8 mouse cellular contexts compared by ENCODE assay signal in genomic region chrX:21293666-21294065, GRCm38 (mm10).
DNase-seq lines count a peak whose midpoint lies in the region; ATAC-seq and TF ChIP-seq lines count a peak whose summit lies in the region.
"Had no signal": no experiment of that assay in that cellular context is flagged by ENCODE, and none has a peak within 500 bp of the region (broad histone marks: within the 10 kb centered on the region; RNA-seq: fewer than 3 reads in every experiment).

No protein-coding gene starts in this region.

- H3K4me1 ChIP-seq in kidney, adult 2 months (ENCODE audit: control insufficient read depth, insufficient read depth, low read length), result no peaks in the 10 kb centered on the region
- no peaks in the 10 kb centered on the region for H3K4me1 ChIP-seq in kidney, embryonic 14.5 days (ENCODE audit: control insufficient read depth, insufficient read depth, low read length)
- no peaks in the 10 kb centered on the region for H3K4me1 ChIP-seq in ES-Bruce4 (ENCODE audit: control insufficient read depth, insufficient read depth, low read length)
- no peaks in the 10 kb centered on the region for H3K4me1 ChIP-seq in cortical plate, adult 2 months (ENCODE audit: control insufficient read depth, insufficient read depth, low read length)
- H3K4me1 ChIP-seq in limb, embryonic 11.5 days (ENCODE audit: control insufficient read depth, insufficient read depth, low read length), result no peaks in the 10 kb centered on the region
- H3K4me1 ChIP-seq: limb, embryonic 15.5 days had no signal

- ATAC-seq in kidney, embryonic 14.5 days (ENCODE audit: low FRiP score, low TSS enrichment), result no peak
- no peak for ATAC-seq in Patski
- ATAC-seq in limb, embryonic 11.5 days (ENCODE audit: insufficient number of reproducible peaks, low FRiP score, low TSS enrichment, low read depth), result no peak

- 15% methylated on average over 5 of the region's 5 CpGs for WGBS in kidney, adult 2 months
- WGBS in kidney, embryonic 14.5 days, result 27% methylated on average over 5 of the region's 5 CpGs
- WGBS in limb, embryonic 11.5 days, result 21% methylated on average over 5 of the region's 5 CpGs

- TF ChIP-seq EP300 in ES-Bruce4 (IDR thresholded peaks at IDR 0.05; ENCODE audit: insufficient read depth, low read depth, low read length), result no peak

- DNase-seq in kidney, adult 2 months, result peak; percentile 52
- DNase-seq in Patski (ENCODE audit: low read depth, low spot score), result no peak
- DNase-seq in limb, embryonic 11.5 days (ENCODE audit: low spot score), result peak; percentile 67
- peak; percentile 29 for DNase-seq in thymus, postnatal 0 days (ENCODE audit: low spot score)

- in situ Hi-C loops in Patski (cut with MboI; ENCODE audit: low pct_unique_long_range_greater_than_20kb), result no loop called here

- no peak overlapping the region for H3K4me3 ChIP-seq in kidney, adult 2 months (ENCODE audit: insufficient read depth, low read depth, low read length)
- H3K4me3 ChIP-seq in kidney, embryonic 14.5 days (ENCODE audit: low read length), result no peak overlapping the region
- H3K4me3 ChIP-seq in ES-Bruce4 (ENCODE audit: low read depth, low read length), result no peak overlapping the region
- H3K4me3 ChIP-seq in cortical plate, adult 2 months (ENCODE audit: insufficient read depth, low read length), result no peak overlapping the region
- H3K4me3 ChIP-seq in limb, embryonic 11.5 days (ENCODE audit: low read depth, low read length), result no peak overlapping the region
- H3K4me3 ChIP-seq: limb, embryonic 15.5 days had no signal

- CTCF ChIA-PET in Patski (lab: Charles Lee), result interaction anchor here (0.6 kb wide), 1 partner anchor 1352 kb away, joined by 3 read pairs; no protein-coding TSS in a partner anchor

- H3K9me3 ChIP-seq in kidney, embryonic 14.5 days (ENCODE audit: control insufficient read depth, low read length), result no peaks in the 10 kb centered on the region
- H3K9me3 ChIP-seq in ES-Bruce4 (replicated peaks; ENCODE audit: control insufficient read depth, insufficient read depth, low read length, poor library complexity, severe bottlenecking), result no peaks in the 10 kb centered on the region
- no peaks in the 10 kb centered on the region for H3K9me3 ChIP-seq in limb, embryonic 11.5 days (ENCODE audit: control insufficient read depth, low read length)
- H3K9me3 ChIP-seq: limb, embryonic 15.5 days had no signal

- H3K4me2 ChIP-seq in kidney, embryonic 14.5 days (replicated peaks; ENCODE audit: low read depth, low read length), result no peak overlapping the region
- H3K4me2 ChIP-seq in limb, embryonic 11.5 days (ENCODE audit: low read depth, severe bottlenecking), result no peak overlapping the region
- H3K4me2 ChIP-seq: limb, embryonic 15.5 days had no signal

- no peaks in the 10 kb centered on the region for H3K36me3 ChIP-seq in kidney, adult 2 months (ENCODE audit: control insufficient read depth, insufficient read depth, low read length)
- no peaks in the 10 kb centered on the region for H3K36me3 ChIP-seq in kidney, embryonic 14.5 days (ENCODE audit: control insufficient read depth, insufficient read depth, low read length)
- H3K36me3 ChIP-seq in ES-Bruce4 (ENCODE audit: control insufficient read depth, insufficient read depth, low read length, poor library complexity, severe bottlenecking), result no peaks in the 10 kb centered on the region
- no peaks in the 10 kb centered on the region for H3K36me3 ChIP-seq in limb, embryonic 11.5 days (ENCODE audit: control insufficient read depth, insufficient read depth, low read length)
- H3K36me3 ChIP-seq: limb, embryonic 15.5 days had no signal

- POLR2A ChIA-PET in Patski (lab: Charles Lee), result no interaction called here

- no peak overlapping the region for H3K9ac ChIP-seq in kidney, embryonic 14.5 days (ENCODE audit: low read depth, low read length)
- no peak overlapping the region for H3K9ac ChIP-seq in ES-Bruce4 (ENCODE audit: low read depth, poor library complexity, severe bottlenecking)
- no peak overlapping the region for H3K9ac ChIP-seq in limb, embryonic 11.5 days (ENCODE audit: low read length)
- H3K9ac ChIP-seq: limb, embryonic 15.5 days had no signal

- no peak for TF ChIP-seq POLR2A in kidney, adult 2 months (IDR thresholded peaks at IDR 0.05; ENCODE audit: low read depth, low read length)
- TF ChIP-seq POLR2A in ES-Bruce4 (IDR thresholded peaks at IDR 0.05; ENCODE audit: insufficient read depth, low read length), result no peak
- no peak for TF ChIP-seq POLR2A in cortical plate, adult 2 months (IDR thresholded peaks at IDR 0.05; ENCODE audit: extremely low read depth, insufficient read depth, low read length)

- peak; percentile 65 for TF ChIP-seq CTCF in kidney, adult 2 months (conservative IDR thresholded peaks at IDR 0.05; ENCODE audit: insufficient read depth, insufficient read length, low read depth, low read length)
- TF ChIP-seq CTCF in ES-Bruce4 (IDR thresholded peaks at IDR 0.05; ENCODE audit: low read depth, low read length) (peak; percentile 66), Patski (IDR thresholded peaks at IDR 0.05) (peak; percentile 46)
- TF ChIP-seq CTCF in cortical plate, adult 2 months (IDR thresholded peaks at IDR 0.05; ENCODE audit: extremely low read depth, insufficient read depth, low read length), result peak; percentile 32; the same call in 1 of the 2 replicates

- H3K27ac ChIP-seq in kidney, adult 2 months (ENCODE audit: insufficient read depth, low read depth, low read length), result no peak overlapping the region
- no peak overlapping the region for H3K27ac ChIP-seq in kidney, embryonic 14.5 days (ENCODE audit: low read depth, low read length)
- H3K27ac ChIP-seq in ES-Bruce4 (ENCODE audit: insufficient read depth, low read length), result no peak overlapping the region
- no peak overlapping the region for H3K27ac ChIP-seq in cortical plate, adult 2 months (ENCODE audit: insufficient read depth, low read length)
- H3K27ac ChIP-seq in limb, embryonic 11.5 days (replicated peaks; ENCODE audit: low read depth, low read length), result no peak overlapping the region
- H3K27ac ChIP-seq: limb, embryonic 15.5 days had no signal

- H3K27me3 ChIP-seq in kidney, adult 2 months (replicated peaks; ENCODE audit: control insufficient read depth, insufficient read depth, low read length), result no peaks in the 10 kb centered on the region
- no peaks in the 10 kb centered on the region for H3K27me3 ChIP-seq in kidney, embryonic 14.5 days (ENCODE audit: control insufficient read depth, insufficient read depth, low read length)
- H3K27me3 ChIP-seq in ES-Bruce4 (ENCODE audit: control insufficient read depth, insufficient read depth, low read length, poor library complexity, severe bottlenecking), result no peaks in the 10 kb centered on the region
- H3K27me3 ChIP-seq in Patski, result peaks cover 4% of the 10 kb centered on the region
- H3K27me3 ChIP-seq in limb, embryonic 11.5 days (ENCODE audit: control insufficient read depth, insufficient read depth, low read length), result no peaks in the 10 kb centered on the region
- H3K27me3 ChIP-seq: limb, embryonic 15.5 days had no signal
